29 mouse cellular contexts compared by ENCODE assay signal in the genomic region with DNA sequence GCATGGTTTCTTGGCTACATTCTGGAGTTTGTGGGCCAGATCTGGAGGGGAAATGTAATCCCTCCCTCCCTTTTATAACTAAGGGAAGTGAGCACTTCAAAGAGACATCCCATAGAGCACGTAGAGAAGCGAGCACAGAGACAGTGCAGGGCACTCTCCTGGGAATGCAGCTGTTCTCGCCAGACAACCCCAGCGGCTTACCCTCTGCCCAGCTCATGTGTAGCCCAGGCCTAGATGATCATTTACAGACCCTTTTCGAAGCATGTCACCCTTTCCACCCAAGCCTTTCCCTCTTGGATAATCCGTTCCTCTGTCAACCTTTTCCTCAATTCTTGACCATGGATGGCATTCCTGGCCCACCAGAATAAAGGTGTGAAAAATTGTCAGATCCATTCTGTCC.
"Had no signal": no experiment of that assay in that cellular context is flagged by ENCODE, and none has a peak within 500 bp of the region (broad histone marks: within the 10 kb centered on the region; RNA-seq: fewer than 3 reads in every experiment).

No protein-coding gene starts in this region.

- H3K9ac ChIP-seq: embryonic facial prominence, embryonic 12.5 days; embryonic facial prominence, embryonic 13.5 days; embryonic facial prominence, embryonic 15.5 days; forebrain, embryonic 12.5 days; forebrain, embryonic 13.5 days; forebrain, embryonic 15.5 days; forebrain, postnatal 0 days had no signal

- H3K4me3 ChIP-seq: embryonic facial prominence, embryonic 10.5 days; embryonic facial prominence, embryonic 12.5 days; embryonic facial prominence, embryonic 13.5 days; embryonic facial prominence, embryonic 15.5 days; erythroblast, embryonic 14.5 days; forebrain, embryonic 10.5 days; forebrain, embryonic 12.5 days; forebrain, embryonic 13.5 days; forebrain, embryonic 15.5 days; gastrocnemius, adult 2 months; heart, adult 2 months had no signal

- H3K36me3 ChIP-seq: embryonic facial prominence, embryonic 10.5 days; embryonic facial prominence, embryonic 12.5 days; embryonic facial prominence, embryonic 13.5 days; embryonic facial prominence, embryonic 15.5 days; forebrain, embryonic 10.5 days; forebrain, embryonic 12.5 days; forebrain, embryonic 15.5 days had no signal

- H3K4me1 ChIP-seq: embryonic facial prominence, embryonic 10.5 days; embryonic facial prominence, embryonic 12.5 days; embryonic facial prominence, embryonic 13.5 days; embryonic facial prominence, embryonic 15.5 days; forebrain, embryonic 10.5 days; forebrain, embryonic 12.5 days; forebrain, embryonic 13.5 days; forebrain, embryonic 15.5 days had no signal

- H3K4me2 ChIP-seq: embryonic facial prominence, embryonic 12.5 days; embryonic facial prominence, embryonic 13.5 days; embryonic facial prominence, embryonic 15.5 days; forebrain, embryonic 12.5 days; forebrain, embryonic 13.5 days; forebrain, embryonic 15.5 days had no signal

- H3K27ac ChIP-seq: embryonic facial prominence, embryonic 10.5 days; embryonic facial prominence, embryonic 12.5 days; embryonic facial prominence, embryonic 13.5 days; embryonic facial prominence, embryonic 15.5 days; forebrain, embryonic 10.5 days; forebrain, embryonic 12.5 days; forebrain, embryonic 13.5 days; forebrain, embryonic 15.5 days; gastrocnemius, adult 2 months; heart, adult 2 months had no signal

- ATAC-seq: forebrain, embryonic 13.5 days; forebrain, embryonic 14.5 days; forebrain, embryonic 15.5 days; forebrain, embryonic 16.5 days; forebrain, postnatal 0 days had no signal

- H3K9me3 ChIP-seq: embryonic facial prominence, embryonic 10.5 days; embryonic facial prominence, embryonic 12.5 days; embryonic facial prominence, embryonic 13.5 days; embryonic facial prominence, embryonic 15.5 days; forebrain, embryonic 10.5 days; forebrain, embryonic 12.5 days; forebrain, embryonic 13.5 days; forebrain, embryonic 15.5 days had no signal

- H3K27me3 ChIP-seq: embryonic facial prominence, embryonic 12.5 days; embryonic facial prominence, embryonic 13.5 days; embryonic facial prominence, embryonic 15.5 days; forebrain, embryonic 12.5 days; forebrain, embryonic 13.5 days; forebrain, embryonic 15.5 days had no signal

- DNase-seq: cerebellum, adult 2 months; cerebellum, adult 8-10 months; cerebellum, adult 9-10 months; cerebellum, adult 9-11 months; cerebellum, postnatal 10 days; cerebellum, postnatal 14 days; cerebellum, postnatal 25 days; cerebellum, postnatal 36 days; embryo, embryonic 11 days; forebrain, postnatal 0 days; gastrocnemius, adult 2 months; gastrocnemius, postnatal 10 days; gastrocnemius, postnatal 14 days; gastrocnemius, postnatal 25 days; gastrocnemius, postnatal 36 days; heart, adult 11 months; heart, adult 18-20 months; heart, adult 2 months had no signal
